Mouse (Mus musculus) retina, postnatal 7 days (tissue): ENCODE results near the gene Dapk3.
"Not testable (repeated sequence)": the region's sequence is repeated elsewhere in the genome, so short reads cannot be mapped to it uniquely, and the experiment has no call there.

ENCODE experiments used
- DNase-seq: peaks from one replicate; pipeline ENCODE4 v3.0.0-alpha.2; 2012; ENCODE audit warnings: low read depth, low spot score

Gene Dapk3

GRCm38 (mm10) chr10:81178927-81179326 is 3.9 kb upstream of the Dapk3 start:
- no peak for DNase-seq

- DNase-seq = no peak
These were observed 3.1 kb upstream of the Dapk3 start for GRCm38 (mm10) chr10:81179451-81180342.

- no peak for DNase-seq
These were observed 1.9 kb upstream of the Dapk3 start for GRCm38 (mm10) chr10:81180946-81181345.

- DNase-seq = not testable (repeated sequence)
These were observed 945 bp upstream of the Dapk3 start for GRCm38 (mm10) chr10:81181860-81182259.

DNA sequence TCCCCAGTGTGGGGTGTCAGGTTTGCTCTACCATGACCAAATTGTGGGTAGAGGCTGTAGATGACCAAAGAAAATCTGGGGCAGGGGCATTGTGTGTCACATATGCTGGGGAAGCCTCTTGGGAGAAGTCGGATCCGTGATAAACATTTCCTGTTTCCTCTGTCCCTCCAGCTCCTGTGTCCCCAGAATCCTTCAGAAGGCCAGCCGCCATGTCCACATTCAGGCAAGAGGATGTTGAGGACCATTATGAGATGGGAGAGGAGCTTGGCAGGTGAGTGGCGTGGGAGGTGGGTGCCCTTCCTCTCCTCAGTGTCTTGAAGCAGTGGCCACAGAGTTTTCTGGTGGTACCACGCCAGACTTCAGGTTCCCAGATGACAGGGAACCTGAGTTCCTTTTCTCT is 1.0 kb downstream of the Dapk3 start, which contains the start of gene 4930442H23Rik:
TSS of gene 4930442H23Rik (minus strand) at position 45 of the 400 bp plus-strand sequence.
- DNase-seq = no peak

DNA sequence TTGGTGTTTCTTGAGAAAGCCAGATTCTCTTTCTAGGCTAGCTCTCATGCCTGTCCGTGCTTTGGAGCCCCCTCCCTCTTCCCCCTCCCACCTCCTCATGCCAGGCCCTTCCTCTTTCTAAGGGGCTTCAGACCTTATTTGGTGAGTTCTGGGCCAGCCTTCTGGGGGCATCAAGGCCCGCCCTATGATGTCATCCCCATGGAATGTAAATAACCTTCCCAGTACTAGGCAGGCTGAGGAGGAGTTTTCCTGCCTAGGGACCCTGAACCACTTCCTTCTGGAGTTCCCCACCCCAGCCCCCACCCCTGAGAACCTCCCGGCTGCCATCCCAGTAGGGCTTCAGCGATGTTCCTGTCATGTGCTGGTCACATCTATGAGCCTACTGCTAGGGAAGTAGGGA is 2.0 kb downstream of the Dapk3 start:
- no peak for DNase-seq

DNA sequence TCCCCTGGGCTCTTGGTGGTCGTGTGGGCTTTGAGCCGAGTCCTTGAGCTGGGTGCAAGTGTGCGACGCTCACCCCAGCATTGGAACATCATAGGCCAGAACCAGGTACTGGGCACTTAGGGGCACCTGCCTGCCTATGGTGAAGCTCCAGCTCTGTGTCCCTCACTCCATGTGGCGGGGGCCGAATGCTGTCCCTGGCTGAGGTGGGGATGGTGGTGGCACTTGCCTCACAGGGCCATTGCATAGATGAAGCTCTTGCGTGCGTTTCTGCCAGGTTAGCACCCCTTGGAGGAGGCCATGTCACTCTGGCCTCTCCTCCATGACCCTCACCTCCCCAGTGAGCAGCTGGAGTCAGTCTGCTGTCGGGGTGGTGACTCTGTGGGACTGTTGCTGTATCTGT is 4.4 kb downstream of the Dapk3 start:
- no peak for DNase-seq

DNA sequence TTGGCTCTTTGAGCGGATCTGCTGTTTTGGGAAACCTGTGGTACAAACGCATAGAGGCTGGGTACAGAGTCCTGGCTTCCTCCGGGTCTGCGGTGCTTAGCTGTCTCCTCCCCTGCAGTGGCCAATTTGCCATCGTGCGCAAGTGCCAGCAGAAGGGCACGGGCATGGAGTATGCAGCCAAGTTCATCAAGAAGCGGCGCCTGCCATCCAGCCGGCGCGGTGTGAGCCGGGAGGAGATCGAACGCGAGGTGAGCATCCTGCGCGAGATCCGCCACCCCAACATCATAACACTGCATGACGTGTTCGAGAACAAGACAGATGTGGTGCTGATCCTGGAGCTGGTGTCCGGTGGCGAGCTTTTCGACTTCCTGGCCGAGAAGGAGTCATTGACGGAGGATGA is 7.0 kb downstream of the Dapk3 start:
- no peak for DNase-seq

- no peak for DNase-seq
These were observed 7.6 kb downstream of the Dapk3 start for GRCm38 (mm10) chr10:81190236-81190911.

DNA sequence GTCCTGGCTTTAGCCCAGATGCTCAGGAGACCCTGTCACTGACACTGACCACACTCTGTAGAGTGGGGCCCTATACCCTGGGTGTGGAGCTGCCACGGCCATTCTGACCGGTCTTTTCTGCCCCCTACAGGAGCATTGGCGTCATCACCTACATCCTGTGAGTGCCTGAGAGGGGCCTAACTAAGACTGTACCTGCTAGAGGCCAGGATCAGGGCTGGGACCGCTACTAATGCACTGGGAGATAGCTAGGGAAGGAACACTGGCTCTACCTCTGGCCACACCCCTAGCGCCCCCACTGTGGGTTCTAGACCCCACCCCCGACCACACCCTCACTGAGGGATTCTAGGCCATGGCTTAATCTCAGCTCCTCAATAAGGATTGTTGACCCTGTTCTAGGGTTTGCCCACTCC is 8.1 kb downstream of the Dapk3 start:
- DNase-seq = no peak

DNA sequence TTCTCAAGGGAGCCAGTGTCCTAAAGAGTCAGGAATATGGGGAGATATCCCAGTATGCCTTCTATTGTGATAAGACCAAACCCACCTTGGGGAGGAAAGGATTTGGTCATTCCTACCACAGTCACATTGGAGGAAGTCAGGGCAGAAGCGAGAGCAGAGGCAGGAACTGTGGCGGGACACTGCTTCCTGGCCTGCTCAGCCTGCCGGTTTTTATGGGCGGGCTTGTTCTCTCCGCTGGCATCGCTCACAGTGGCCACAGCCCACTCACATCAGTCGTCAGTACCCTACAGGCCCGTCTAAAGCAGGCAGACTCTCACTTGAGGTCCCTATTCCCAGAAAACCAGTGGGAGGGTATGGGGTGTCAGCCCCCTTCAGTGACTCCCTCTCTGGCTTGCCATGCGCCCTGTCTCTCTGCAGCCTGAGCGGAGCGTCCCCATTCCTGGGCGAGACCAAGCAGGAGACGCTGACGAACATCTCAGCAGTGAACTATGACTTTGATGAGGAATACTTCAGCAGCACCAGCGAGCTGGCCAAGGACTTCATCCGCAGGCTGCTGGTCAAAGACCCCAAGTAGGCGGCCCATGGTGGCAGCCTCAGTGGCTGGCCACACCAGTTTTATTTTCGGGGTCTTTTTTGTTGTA is 8.7 kb downstream of the Dapk3 start:
- DNase-seq = no peak

DNA sequence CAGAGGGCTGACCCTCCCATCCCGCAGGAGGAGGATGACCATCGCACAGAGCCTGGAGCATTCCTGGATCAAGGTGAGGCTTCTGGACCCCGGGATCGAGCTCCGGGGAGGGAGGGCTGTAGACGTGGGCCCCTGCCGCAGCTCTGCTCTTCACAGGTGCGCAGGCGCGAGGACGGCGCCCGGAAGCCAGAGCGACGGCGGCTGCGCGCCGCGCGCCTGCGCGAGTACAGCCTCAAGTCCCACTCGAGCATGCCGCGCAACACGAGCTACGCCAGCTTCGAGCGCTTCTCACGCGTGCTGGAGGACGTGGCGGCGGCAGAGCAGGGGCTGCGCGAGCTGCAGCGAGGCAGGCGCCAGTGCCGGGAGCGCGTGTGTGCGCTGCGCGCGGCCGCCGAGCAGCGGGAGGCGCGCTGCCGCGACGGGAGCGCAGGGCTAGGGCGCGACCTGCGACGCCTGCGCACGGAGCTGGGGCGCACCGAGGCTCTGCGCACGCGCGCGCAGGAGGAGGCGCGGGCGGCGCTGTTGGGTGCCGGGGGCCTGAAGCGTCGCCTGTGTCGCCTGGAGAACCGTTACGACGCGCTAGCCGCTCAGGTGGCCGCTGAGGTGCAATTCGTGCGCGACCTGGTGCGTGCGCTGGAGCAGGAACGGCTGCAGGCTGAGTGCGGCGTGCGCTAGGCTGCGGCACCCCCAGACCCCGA is 9.6 kb downstream of the Dapk3 start:
- DNase-seq = peak; percentile 81

DNA sequence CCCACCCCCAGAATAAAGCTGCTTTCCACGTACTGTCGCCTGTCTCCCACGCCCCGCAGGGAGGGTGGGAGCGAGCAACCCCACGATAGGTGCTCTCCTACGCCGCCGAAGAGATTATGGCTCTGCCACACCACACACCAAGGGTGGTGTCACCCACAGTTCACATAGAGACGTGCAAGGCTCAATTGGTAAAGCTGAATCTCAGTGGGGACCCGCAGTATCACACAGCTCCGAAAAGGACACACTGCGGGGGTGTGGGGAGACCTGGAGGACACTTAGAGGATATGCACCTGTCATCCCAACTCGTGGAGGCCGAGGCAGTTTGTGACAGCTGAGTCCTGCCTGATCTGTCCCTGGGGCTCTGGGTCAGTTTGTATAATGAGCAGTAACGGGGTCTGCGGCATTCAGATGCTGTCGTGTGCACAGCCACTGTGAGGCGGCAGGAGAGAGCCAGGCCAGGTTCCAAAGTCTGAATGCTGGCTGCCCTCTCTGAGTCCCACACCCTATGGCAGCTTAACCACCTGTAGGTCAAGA is 10.2 kb downstream of the Dapk3 start:
- no peak for DNase-seq

DNA sequence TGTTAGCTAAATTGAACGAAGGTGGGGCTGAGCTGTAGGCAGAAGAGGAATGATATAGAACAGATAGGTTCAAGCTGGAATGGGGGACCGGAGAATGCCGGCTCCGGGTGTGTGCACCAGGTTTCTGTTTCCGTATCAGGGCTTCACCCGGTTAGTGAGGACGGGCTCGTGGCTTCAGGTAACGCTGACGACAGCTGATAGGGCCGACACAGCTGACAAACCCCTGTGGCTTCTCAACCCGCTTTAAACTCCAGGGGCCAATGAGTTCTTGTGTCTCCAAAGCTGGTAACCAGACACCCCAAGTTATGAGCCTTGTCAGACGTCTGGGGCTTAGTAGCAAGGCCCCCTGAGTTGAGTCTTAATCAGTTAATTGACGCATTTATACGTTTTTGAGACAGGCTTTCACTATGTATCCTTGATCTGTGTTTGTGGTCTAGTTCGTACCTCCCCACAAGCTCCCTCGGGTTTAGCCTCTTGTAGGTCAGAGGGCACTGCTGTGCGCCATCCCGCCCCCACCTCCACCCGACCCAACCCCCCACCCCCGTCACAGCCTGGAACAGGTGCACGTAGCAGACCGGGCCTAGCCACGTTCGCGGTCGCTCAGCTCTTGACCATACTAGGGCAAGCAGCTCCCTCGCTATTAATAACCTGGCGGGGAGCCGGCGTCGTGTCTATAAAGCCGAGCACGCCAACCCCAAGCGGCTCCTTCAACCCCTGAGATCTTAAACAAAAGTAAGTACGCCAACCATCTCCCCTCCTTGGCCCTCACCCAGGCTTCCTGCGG is 11.4 kb downstream of the Dapk3 start:
- DNase-seq = no peak

DNA sequence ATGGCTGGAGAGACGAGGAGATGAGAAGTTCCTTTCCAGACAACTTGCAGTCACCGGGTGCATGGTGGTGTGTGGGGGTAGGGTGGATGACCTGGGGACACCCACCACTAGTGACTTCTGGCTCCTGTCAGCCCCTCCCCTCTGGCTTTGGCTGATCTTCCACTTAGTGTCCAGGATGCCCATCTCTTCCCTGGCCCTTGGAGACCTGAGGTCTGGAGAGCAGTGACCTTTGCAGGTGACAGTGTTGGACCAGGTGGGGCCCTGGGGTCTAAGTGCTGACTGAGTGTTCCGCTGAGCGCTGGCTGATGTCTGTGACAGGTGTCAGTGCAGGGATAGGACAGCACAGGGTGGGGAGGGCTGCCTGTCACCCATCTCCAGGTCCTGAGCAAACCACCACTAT is 12.5 kb downstream of the Dapk3 start:
- DNase-seq = no peak

DNA sequence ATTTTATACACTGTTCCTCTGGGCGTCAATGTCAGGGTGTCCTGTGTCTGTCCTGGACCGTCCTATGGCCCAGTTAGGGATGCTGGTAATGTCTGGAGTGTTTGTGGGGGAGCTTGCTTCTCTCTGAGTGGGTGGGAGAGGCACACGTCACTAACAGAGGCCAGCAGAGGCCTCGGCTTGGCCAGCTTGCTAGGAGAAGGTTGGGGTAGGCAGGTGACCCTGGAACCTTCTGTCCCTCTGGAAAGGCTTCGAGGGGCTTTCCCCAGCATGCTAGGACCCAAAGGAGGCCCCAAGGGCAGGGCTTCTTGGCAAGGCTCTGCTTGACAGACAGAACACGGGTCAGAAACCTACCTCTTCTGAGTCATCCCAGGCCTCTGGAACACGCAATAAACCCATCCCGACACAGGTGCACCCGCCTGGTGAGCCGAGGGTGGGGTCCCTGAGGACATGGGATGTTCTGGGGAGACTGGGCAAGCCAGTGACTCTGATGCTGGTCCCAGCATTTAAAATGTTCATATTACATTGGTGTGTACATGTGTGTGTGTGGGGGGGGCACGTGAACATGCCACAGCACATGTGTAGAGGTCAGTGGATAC is 13.8 kb downstream of the Dapk3 start:
- DNase-seq = no peak

DNA sequence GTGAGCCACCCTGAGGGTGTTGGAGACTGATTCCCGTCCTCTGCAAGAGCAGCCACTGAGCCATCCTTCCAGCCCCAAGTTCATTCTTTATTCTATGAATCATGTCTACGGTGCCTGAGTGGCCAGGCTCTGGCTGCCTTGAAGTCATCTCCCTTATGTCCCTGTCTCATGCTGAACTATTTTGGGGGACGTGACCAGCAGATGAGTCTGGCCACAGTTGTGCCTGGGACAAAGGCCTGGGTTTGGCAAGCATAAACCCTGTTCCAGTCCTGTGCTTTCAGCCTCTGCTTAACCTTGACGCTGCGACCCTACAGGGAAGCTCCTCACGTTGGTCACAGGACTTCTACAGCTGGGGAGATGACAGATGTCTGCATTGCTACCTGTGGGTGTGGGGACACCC is 14.5 kb downstream of the Dapk3 start:
- DNase-seq = no peak

- peak; percentile 69 for DNase-seq
These were observed 15.4 kb downstream of the Dapk3 start for GRCm38 (mm10) chr10:81198230-81198629.

- no peak for DNase-seq
These were observed 16.2 kb downstream of the Dapk3 start for GRCm38 (mm10) chr10:81198990-81199389.

GRCm38 (mm10) chr10:81200141-81200540 is 17.3 kb downstream of the Dapk3 start:
- no peak for DNase-seq
